Mouse (Mus musculus): ENCODE results near the gene 2300002M23Rik.

- TF ChIP-seq POLR2A (IDR thresholded peaks at IDR 0.05; ENCODE audit: borderline replicate concordance, insufficient read depth, low read length) (no peak), CTCF (IDR thresholded peaks at IDR 0.05; ENCODE audit: borderline replicate concordance, insufficient read depth, low read depth, low read length) (no peak)
Measured at GRCm38 (mm10) chr17:35592131-35592530, 24.9 kb downstream of the 2300002M23Rik start.

Measured in cerebellum, adult 2 months (tissue).